Comparison of ENCODE assay signal across 14 mouse cellular contexts in genomic region chr12:99686418-99686992, GRCm38 (mm10).
A peak's percentile ranks its signal among the peaks of the same experiment; 100 is the strongest.
DNase-seq lines count a peak whose midpoint lies in the region; ATAC-seq and TF ChIP-seq lines count a peak whose summit lies in the region.
"Had no signal": no experiment of that assay in that cellular context is flagged by ENCODE, and none has a peak within 500 bp of the region (broad histone marks: within the 10 kb centered on the region; RNA-seq: fewer than 3 reads in every experiment).

No protein-coding gene starts in this region.

- DNase-seq in liver, postnatal 0 days, result no peak
- no peak for DNase-seq in liver
- DNase-seq in cerebellum, adult 2 months, result peak; percentile 47 to 66
- DNase-seq in gonadal fat pad, adult 2 months (ENCODE audit: low read depth), result peak; percentile 31
- peak; percentile 47 for DNase-seq in lung, postnatal 10 days
- no peak for DNase-seq in kidney, adult 18-20 months
- no peak for DNase-seq in thymus, postnatal 36 days
- DNase-seq: adrenal gland, adult 8-10 months; liver, embryonic 13.5 days; spleen, adult 18-20 months; thymus, postnatal 14 days had no signal

- H3K4me2 ChIP-seq in liver, postnatal 0 days (ENCODE audit: low read depth, low read length), result no peak overlapping the region
- H3K4me2 ChIP-seq in intestine, embryonic 16.5 days (ENCODE audit: low read depth, low read length), result no peak overlapping the region
- H3K4me2 ChIP-seq: embryonic facial prominence, embryonic 12.5 days; liver, embryonic 13.5 days; midbrain, embryonic 12.5 days had no signal

- no peaks in the 10 kb centered on the region for H3K36me3 ChIP-seq in liver, postnatal 0 days (replicated peaks; ENCODE audit: insufficient read depth, low read length)
- no peaks in the 10 kb centered on the region for H3K36me3 ChIP-seq in intestine, embryonic 16.5 days (ENCODE audit: control insufficient read depth, insufficient read depth, low read length)
- H3K36me3 ChIP-seq: embryonic facial prominence, embryonic 12.5 days; liver, embryonic 13.5 days; midbrain, embryonic 12.5 days had no signal

- H3K9me3 ChIP-seq in liver, postnatal 0 days (ENCODE audit: low read length), result no peaks in the 10 kb centered on the region
- no peaks in the 10 kb centered on the region for H3K9me3 ChIP-seq in intestine, embryonic 16.5 days (ENCODE audit: control insufficient read depth, low read length)
- H3K9me3 ChIP-seq: embryonic facial prominence, embryonic 12.5 days; liver, embryonic 13.5 days; midbrain, embryonic 12.5 days had no signal

- no peak overlapping the region for H3K27ac ChIP-seq in liver, postnatal 0 days (ENCODE audit: low read depth)
- H3K27ac ChIP-seq in cerebellum, adult 2 months (ENCODE audit: insufficient read depth, low read length), result peak overlapping the region; percentile 50; the same call in 1 of the 2 replicates
- H3K27ac ChIP-seq in intestine, embryonic 16.5 days (ENCODE audit: low read length), result no peak overlapping the region
- H3K27ac ChIP-seq: embryonic facial prominence, embryonic 12.5 days; liver, embryonic 13.5 days; midbrain, embryonic 12.5 days had no signal

- no peak for TF ChIP-seq CTCF in liver, postnatal 0 days (IDR thresholded peaks at IDR 0.05; ENCODE audit: low read depth)
- no peak for TF ChIP-seq CTCF in cerebellum, adult 2 months (IDR thresholded peaks at IDR 0.05; ENCODE audit: borderline replicate concordance, insufficient read depth, low read depth, low read length)

- ATAC-seq in liver, postnatal 0 days, result peak; percentile 70
- ATAC-seq in intestine, embryonic 16.5 days, result no peak

- H3K4me1 ChIP-seq in liver, postnatal 0 days (ENCODE audit: insufficient read depth), result no peaks in the 10 kb centered on the region
- peaks cover 16% of the 10 kb centered on the region for H3K4me1 ChIP-seq in cerebellum, adult 2 months (ENCODE audit: control insufficient read depth, insufficient read depth, low read length)
- no peaks in the 10 kb centered on the region for H3K4me1 ChIP-seq in intestine, embryonic 16.5 days (ENCODE audit: control insufficient read depth, insufficient read depth, low read length)
- H3K4me1 ChIP-seq: embryonic facial prominence, embryonic 12.5 days; liver, embryonic 13.5 days; midbrain, embryonic 12.5 days had no signal

- H3K4me3 ChIP-seq in liver, postnatal 0 days (ENCODE audit: low read depth, low read length), result no peak overlapping the region
- H3K4me3 ChIP-seq in cerebellum, adult 2 months (replicated peaks; ENCODE audit: insufficient read depth, low read depth, low read length), result no peak overlapping the region
- H3K4me3 ChIP-seq in intestine, embryonic 16.5 days (ENCODE audit: low read length), result no peak overlapping the region
- H3K4me3 ChIP-seq: embryonic facial prominence, embryonic 12.5 days; liver, embryonic 13.5 days; midbrain, embryonic 12.5 days had no signal

- no peak for TF ChIP-seq POLR2A in cerebellum, adult 2 months (IDR thresholded peaks at IDR 0.05; ENCODE audit: borderline replicate concordance, insufficient read depth, low read length)

- WGBS in liver, postnatal 0 days (ENCODE audit: insufficient replicate concordance), result 53% methylated on average over 6 of the region's 6 CpGs
- WGBS in cerebellum, adult 2 months, result 14% methylated on average over 6 of the region's 6 CpGs
- 73% methylated on average over 6 of the region's 6 CpGs for WGBS in intestine, embryonic 16.5 days

- H3K9ac ChIP-seq in liver, postnatal 0 days (replicated peaks), result no peak overlapping the region
- no peak overlapping the region for H3K9ac ChIP-seq in intestine, embryonic 16.5 days (ENCODE audit: low read depth, low read length)
- H3K9ac ChIP-seq: embryonic facial prominence, embryonic 12.5 days; liver, embryonic 13.5 days; midbrain, embryonic 12.5 days had no signal

- no peaks in the 10 kb centered on the region for H3K27me3 ChIP-seq in liver, postnatal 0 days (ENCODE audit: insufficient read depth, low read length)
- H3K27me3 ChIP-seq in cerebellum, adult 2 months (ENCODE audit: control insufficient read depth, insufficient read depth, low read length), result no peaks in the 10 kb centered on the region
- H3K27me3 ChIP-seq in intestine, embryonic 16.5 days (replicated peaks; ENCODE audit: control insufficient read depth, insufficient read depth, low read length), result no peaks in the 10 kb centered on the region
- H3K27me3 ChIP-seq: embryonic facial prominence, embryonic 12.5 days; liver, embryonic 13.5 days had no signal

- no peak for TF ChIP-seq EP300 in liver, postnatal 0 days (IDR thresholded peaks at IDR 0.05; ENCODE audit: low read depth)

Comparison
In these comparisons a context has a peak if more than half of its experiments do, and no peak if none do; other contexts are left out.
1. DNase-seq: peak in cerebellum, adult 2 months (2 of 2), gonadal fat pad, adult 2 months (single experiment) and lung, postnatal 10 days (single experiment); none in liver, postnatal 0 days (single experiment), liver (single experiment), kidney, adult 18-20 months (single experiment) and thymus, postnatal 36 days (0 of 2).